Mouse (Mus musculus): Measurements from ENCODE around the gene Prcp.
"Not testable (repeated sequence)": the region's sequence is repeated elsewhere in the genome, so short reads cannot be mapped to it uniquely, and the experiment has no call there.

Gene Prcp

GRCm38 (mm10) chr7:92890618-92891230 lies 16.5 kb downstream of the Prcp start:
- DNase-seq: no peak

- no peak for DNase-seq
Measured at GRCm38 (mm10) chr7:92893478-92893877, 19.2 kb downstream of the Prcp start.

DNA sequence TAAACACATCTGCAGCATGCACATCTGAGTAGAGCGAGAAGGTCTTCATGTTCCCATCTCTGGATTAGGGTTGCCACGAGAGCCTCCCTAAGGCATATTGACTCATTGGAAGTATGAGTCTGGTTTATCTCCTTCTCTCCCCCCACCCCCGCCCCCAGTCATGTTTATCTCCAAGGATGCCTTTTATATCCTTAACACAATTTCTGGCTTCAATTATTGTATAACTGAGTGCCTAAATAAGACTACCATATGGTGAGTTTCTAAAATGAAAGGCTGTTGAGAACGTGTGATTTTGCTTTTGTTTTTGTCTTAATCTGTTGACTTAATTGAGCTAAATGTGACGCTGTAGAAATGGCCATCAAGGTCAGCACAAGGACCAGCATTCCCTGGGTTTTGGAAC lies 21.8 kb downstream of the Prcp start:
- DNase-seq: no peak

GRCm38 (mm10) chr7:92897021-92897420 lies 22.8 kb downstream of the Prcp start:
- DNase-seq: peak in 1 of 2 experiments; percentile 18

- peak; percentile 74 to 79 for DNase-seq
Measured at GRCm38 (mm10) chr7:92903360-92904038, 29.2 kb downstream of the Prcp start.

GRCm38 (mm10) chr7:92904285-92904684 lies 30.0 kb downstream of the Prcp start:
- not testable (repeated sequence) for DNase-seq

- DNase-seq: no peak
Measured at GRCm38 (mm10) chr7:92920172-92920856, 46.0 kb downstream of the Prcp start.

GRCm38 (mm10) chr7:92920857-92921172 lies 46.5 kb downstream of the Prcp start:
- no peak for DNase-seq

GRCm38 (mm10) chr7:92932792-92933191 lies 58.5 kb downstream of the Prcp start:
- DNase-seq: no peak

DNA sequence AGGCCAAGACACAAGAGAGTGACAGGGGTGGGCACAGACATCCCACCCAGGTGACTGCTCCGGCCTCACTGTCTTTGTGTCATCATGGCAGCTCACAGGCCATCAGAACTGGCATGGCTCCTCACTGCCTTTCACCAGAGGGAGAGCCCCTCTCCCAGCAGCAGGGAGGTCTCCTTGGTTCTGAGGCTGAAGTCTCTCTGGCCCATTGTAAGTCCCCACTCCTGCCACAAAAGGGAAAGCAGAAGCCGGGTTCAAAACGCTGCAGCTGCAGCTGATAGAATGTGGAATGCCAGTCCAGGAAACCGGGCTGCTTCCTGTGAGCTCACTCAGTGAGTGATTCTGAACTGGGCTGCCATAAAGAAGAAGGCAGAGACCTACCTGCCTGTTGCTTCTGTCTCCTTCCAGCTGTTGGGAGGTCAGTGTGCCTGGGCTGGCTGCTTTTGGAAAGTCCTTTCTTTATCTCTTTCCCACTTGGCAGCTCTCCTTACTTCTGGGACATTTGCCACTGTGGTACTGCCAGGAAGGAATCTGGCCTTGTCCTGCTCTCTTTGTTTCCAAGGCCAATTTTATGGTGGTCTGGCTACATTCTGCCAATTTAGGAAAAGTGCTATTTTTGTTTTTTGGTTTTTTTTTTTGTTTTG lies 59.2 kb downstream of the Prcp start:
- not testable (repeated sequence) for DNase-seq

DNA sequence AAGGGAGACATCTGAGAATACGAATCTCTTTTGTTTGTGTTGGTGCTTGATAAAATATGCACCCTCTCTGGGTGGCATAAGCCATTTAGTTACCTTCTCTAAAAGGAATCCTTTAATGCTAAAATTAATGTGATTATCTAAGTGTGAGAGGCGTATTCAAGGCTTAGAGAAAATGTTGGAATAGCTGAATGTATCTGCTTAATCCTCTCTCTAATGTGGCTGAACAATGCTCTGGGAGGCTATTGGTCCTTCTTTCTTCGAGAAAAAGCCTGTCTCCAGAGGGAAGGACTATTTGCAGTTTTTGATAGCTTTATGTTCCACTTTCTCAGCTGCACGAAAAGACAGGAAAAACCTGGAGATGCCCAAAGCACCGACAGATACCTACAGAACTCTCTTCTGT lies 62.5 kb downstream of the Prcp start:
- no peak for DNase-seq

DNA sequence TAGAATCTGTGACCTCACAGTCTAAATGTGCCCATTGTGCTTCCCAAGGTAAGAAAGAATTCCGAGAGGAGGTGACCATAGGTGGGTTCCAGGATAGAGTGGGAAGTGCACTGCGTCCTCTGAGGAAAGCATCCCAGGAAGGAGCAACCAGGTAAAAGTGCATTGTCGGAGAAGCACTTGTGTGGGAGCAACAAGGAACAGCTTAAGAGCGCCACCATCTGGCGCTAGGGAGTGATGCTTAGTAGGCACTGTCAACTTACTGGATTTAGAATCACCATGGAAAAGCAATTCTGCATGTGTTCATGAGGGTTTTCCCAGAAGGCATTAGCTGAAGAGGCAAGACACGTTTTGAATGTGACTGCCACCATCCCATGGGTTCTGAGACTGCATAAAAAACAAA lies 63.7 kb downstream of the Prcp start:
- peak; percentile 17 to 34 for DNase-seq

DNA sequence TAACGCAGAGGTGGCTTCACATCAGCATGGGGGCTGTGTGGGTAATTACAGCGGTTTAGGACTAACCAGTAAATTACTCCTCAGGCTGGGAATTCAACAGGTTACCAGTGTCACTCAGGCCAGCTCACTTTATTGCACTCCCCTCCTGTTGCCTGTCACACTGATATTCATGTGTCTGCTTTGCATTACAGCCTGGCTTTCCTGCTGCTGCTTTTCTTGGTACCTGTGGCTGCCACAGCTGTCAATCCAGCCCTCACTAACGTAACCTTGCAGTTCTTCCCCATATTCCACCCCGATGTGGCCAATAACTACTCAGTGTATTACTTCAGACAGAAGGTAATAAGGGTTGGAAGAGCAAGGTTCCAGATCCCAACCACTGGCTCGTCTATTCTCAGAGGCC lies 65.5 kb downstream of the Prcp start:
- no peak for DNase-seq

DNA sequence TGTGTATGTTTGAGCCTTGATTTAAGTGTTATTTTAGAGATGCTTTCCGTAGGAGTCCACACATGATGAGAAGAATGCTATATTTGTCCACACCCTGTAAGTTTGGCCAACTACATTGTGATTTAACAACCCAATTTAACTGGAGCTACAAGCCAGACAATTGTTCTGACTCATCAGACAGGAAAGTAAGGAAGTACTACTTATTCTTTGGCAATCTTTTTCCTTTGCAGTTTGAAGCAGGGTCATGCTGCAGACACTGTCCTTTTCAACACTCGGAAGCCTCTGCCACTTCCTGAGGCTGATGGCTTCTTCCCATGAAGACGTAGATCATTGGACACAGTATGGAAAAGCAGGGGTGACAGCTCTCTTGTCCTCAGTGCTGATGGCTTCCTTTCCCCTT lies 76.5 kb downstream of the Prcp start:
- no peak for DNase-seq

DNA sequence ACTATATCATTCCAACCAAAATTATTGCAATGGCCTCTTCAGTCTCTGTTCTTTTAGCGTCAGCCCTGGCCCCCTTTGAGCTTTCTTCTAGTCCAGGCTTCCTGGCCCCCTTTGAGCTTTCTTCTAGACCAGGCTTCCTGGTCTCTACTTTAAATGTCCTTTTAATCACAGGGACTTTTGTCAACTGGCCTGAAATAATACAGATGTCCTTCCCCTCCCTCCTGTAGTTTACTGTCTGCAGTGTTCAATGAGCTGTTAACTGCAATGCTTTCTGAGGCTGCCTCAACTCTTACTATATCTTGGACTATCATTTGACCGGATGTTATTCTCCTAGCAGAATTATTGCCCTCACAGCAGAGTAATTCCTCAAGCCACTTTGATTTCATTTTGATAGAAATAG lies 77.9 kb downstream of the Prcp start:
- DNase-seq: no peak

DNA sequence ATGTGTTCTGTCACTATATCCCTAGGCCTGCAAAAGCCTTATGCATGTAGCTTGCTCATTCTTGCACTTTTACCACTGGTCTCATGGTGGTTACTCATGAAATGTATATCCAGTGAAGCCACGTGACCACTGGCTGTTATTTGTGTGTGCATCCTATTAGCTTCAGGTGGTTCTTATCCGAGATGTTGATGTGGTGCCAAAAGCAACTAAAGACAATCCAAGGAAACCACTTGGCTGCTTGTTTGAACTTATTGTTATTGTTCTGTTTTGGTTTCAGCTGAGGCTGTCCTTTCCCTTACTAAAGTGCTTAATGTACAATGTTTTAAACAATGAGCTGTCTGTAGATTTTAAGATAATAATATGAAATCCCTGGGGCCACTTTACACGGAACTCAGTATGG lies 85.5 kb downstream of the Prcp start:
- no peak for DNase-seq

- DNase-seq: no peak
Measured at GRCm38 (mm10) chr7:92961876-92962275, 87.6 kb downstream of the Prcp start.

DNA sequence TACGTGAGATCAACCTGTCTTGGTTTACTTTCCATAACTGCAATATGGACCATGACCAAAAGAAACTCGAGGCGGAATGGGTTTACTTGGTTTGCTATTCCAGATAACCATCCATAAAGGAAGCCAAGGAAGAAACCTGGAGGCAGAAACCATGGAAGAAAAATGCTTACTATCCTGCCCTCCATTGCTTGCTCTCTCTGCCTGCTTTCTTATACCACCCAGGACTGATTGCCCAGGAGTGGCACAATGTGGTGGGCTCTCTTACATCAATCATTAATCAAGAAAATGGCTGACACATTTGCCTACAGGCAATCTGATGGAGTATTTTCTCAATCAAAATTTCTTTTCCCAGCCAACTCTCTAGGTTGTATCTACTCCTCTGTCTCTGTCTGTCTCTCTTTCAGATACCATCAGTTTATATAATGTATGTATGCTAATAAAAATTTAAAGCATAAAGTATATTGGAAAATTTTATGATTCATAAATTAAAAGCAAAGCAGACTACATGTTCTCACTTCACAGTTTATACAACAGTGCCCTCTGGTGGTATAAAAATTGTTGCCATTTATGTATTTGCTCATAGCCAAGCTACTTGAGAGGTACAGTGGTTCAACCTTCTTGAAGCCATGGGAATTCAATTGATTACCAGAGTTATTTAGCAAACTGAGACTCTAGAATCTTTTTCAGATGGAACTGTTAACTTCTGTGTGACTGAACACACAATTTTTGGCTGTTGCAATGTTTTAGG lies 90.7 kb downstream of the Prcp start:
- peak; percentile 28 for DNase-seq

GRCm38 (mm10) chr7:92967381-92968127 lies 93.3 kb downstream of the Prcp start:
- DNase-seq: peak; percentile 43 to 50

DNA sequence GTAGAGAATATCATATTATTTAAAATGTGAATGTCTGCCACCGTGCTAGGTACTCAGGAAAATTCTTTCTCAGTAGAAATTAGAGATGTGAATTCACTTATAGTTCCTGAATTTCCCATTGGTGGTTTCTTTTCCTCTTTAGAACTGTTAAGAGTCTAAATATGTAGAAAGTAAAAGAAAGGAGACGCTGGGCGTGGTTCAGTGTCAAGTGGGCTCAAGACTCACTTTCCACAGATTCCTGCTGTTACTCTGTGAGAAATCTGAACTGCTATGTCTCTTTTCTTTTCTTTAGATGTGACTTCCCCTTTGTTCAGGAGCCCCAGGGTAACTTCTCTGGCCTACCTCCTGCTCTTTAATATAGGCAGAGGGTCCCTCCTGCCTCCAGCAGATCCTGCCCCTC lies 103.2 kb downstream of the Prcp start:
- no peak for DNase-seq

- DNase-seq: no peak
Measured at GRCm38 (mm10) chr7:92978225-92978624, 104.0 kb downstream of the Prcp start.

DNA sequence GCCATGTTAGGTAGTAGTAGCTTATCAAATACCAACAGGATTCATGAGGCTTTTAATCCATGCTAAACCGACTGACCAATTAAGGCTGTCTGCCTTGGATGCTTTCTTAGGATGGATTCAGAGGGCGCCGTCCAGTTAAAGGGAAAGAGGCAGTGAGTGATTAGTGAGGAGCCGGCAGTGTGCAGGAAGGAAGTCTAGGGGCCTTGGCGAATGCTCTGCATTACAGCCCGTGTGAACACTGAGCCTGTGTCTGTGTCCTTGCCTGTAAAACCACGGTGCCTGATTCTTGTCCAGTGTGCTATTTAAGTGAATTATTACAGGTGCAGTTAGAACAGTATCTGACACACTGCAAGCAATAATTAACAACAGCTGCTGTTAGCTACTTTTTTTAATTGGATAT lies 104.5 kb downstream of the Prcp start:
- DNase-seq: not testable (repeated sequence)
